Mouse (Mus musculus) midbrain, embryonic 11.5 days (tissue): ENCODE measurements at regions not wholly inside any gene's neighbourhood (a gene's known extent, or its start where the extent isn't known, plus 50 kb on each side); places are given as distances from the start of the nearest gene placed in this dataset.

ENCODE experiments used
- ATAC-seq: fragments of 200-750 bp; cut with Nextera tagmentation; 2 replicates; pipeline ENCODE4 v1.8.0; 2017; ENCODE audit warnings: moderate TSS enrichment, moderate library complexity; ENCODE audit not compliant: low FRiP score
- DNase-seq: peaks from one replicate; pipeline ENCODE4 v3.0.0; 2015; ENCODE audit warnings: low spot score; ENCODE audit errors: missing footprints
- H3K27ac ChIP-seq: fragments of 300-500 bp; sonication (generic); 2 replicates; pipeline ENCODE4 v1.5.1; 2014; ENCODE audit warnings: low read depth, low read length
- H3K27me3 ChIP-seq: fragments of 300-500 bp; sonication (generic); 2 replicates; pipeline ENCODE4 v1.6.1; 2014; ENCODE audit warnings: mild to moderate bottlenecking, low read length, moderate library complexity, mixed read lengths; ENCODE audit not compliant: control insufficient read depth, insufficient read depth
- H3K36me3 ChIP-seq: fragments of 300-500 bp; sonication (generic); 2 replicates; pipeline ENCODE4 v1.6.1; 2014; ENCODE audit warnings: mild to moderate bottlenecking, low read length, moderate library complexity, mixed read lengths; ENCODE audit not compliant: control insufficient read depth, insufficient read depth
- H3K4me1 ChIP-seq: fragments of 300-500 bp; sonication (generic); 2 replicates; pipeline ENCODE4 v1.6.1; 2014; ENCODE audit warnings: low read length; ENCODE audit not compliant: control insufficient read depth, insufficient read depth
- H3K4me2 ChIP-seq: fragments of 300-500 bp; sonication (generic); 2 replicates; pipeline ENCODE4 v1.6.1; 2014; ENCODE audit warnings: mild to moderate bottlenecking, moderate library complexity
- H3K4me3 ChIP-seq: fragments of 300-500 bp; sonication (generic); 2 replicates; pipeline ENCODE4 v1.5.1; 2014; ENCODE audit warnings: low read depth, low read length
- H3K9ac ChIP-seq: fragments of 300-500 bp; sonication (generic); 2 replicates; pipeline ENCODE4 v1.6.1; 2014; ENCODE audit warnings: low read length
- H3K9me3 ChIP-seq: fragments of 300-500 bp; sonication (generic); 2 replicates; pipeline ENCODE4 v1.6.1; 2016; ENCODE audit warnings: low read length; ENCODE audit not compliant: control insufficient read depth
- WGBS: fragments of 180-500 bp; shearing (Covaris S2); extraction: QIAGEN DNeasy Blood & Tissue Kit; methylation state at CpG from one replicate; pipeline ENCODE4 v1.1.7; 2014; 5-methylcytosine and 5-hydroxymethylcytosine counted together

DNA sequence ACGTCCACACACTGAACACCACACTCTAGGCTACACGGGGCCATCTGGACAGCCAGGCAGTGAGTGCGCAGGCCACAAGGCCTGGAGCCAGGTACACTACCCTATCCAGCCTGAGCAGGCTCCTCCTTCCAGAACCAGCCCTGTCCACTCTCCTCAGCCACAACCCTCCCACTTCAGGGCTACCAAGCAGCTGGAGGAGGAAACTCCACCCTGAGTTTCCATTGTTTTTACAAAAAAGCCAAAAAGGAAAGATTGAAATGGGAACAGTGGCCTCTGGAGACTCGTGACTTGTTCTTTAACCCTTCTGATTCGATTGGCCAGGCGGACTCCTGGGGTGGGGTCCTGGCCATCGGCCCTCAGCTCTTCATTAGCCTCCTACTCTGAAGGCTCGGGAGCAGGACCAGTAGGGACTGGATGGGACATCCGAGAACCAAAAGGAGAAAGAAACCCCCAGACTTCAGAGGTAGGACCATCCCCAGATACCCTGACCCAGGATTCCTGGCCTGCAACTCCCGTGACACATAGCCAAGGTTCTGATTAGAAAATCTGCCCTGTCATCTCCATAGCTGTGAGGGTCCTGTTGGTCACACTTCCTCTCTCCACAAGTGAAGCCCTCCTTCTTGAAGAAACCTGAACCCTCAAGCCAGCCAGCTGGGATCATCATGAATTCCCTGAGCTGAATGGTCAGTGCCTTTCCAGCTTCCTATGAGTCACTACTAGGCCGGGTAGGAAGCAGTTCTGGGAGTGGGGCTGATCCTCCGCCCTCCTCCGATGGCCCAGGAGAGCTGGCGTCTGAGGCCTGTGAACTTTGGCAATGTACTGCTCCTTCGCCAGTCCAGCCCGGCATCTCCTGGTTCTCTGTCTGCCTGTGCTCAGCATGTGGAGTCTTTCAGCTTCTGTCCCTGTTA, 73.6 kb downstream of the Gm11733 start:
- H3K9ac ChIP-seq = no peak overlapping the region
- H3K4me1 ChIP-seq = no peaks in the 10 kb centered on the region
- H3K27me3 ChIP-seq = no peaks in the 10 kb centered on the region
- WGBS = 85% methylated on average over 16 of the region's 16 CpGs
- H3K4me3 ChIP-seq = no peak overlapping the region
- DNase-seq = no peak
- no peaks in the 10 kb centered on the region; the same call in 1 of the 2 replicates for H3K9me3 ChIP-seq
- H3K36me3 ChIP-seq = no peaks in the 10 kb centered on the region
- H3K4me2 ChIP-seq = no peak overlapping the region
- ATAC-seq = no peak
- H3K27ac ChIP-seq = no peak overlapping the region

DNA sequence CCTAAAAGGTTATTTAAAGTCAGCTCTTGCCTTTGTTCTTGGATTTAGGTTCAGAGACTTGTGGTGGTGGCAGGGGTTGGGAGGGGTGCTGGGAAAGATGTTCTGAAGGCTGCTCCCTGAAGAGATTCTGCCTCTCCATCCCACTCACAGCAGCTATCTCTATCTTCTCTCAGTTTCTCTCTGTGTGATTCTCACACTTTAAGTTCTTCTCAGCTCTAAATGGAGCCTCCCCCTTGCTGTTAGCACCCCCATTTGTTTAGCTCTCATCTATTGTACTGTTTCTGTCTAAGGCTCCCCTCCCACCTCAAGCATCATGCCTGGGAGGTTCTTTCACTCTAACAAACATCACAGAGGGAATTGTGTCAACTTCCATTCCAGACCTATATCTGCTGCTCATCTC, 75.7 kb downstream of the Gm11733 start:
- ATAC-seq = no peak
- H3K4me1 ChIP-seq = no peaks in the 10 kb centered on the region
- no peak for DNase-seq
- H3K4me2 ChIP-seq = no peak overlapping the region
- H3K27ac ChIP-seq = no peak overlapping the region
- H3K27me3 ChIP-seq = no peaks in the 10 kb centered on the region
- no peak overlapping the region for H3K4me3 ChIP-seq
- no peak overlapping the region for H3K9ac ChIP-seq
- no peaks in the 10 kb centered on the region; the same call in 1 of the 2 replicates for H3K9me3 ChIP-seq
- no peaks in the 10 kb centered on the region for H3K36me3 ChIP-seq

- DNase-seq (no peak), ATAC-seq (no peak)
- no peak overlapping the region for H3K4me3 ChIP-seq
- no peaks in the 10 kb centered on the region for H3K4me1 ChIP-seq
- no peak overlapping the region for H3K9ac ChIP-seq
- no peaks in the 10 kb centered on the region; the same call in 1 of the 2 replicates for H3K9me3 ChIP-seq
- H3K4me2 ChIP-seq = no peak overlapping the region
- no peak overlapping the region for H3K27ac ChIP-seq
- no peaks in the 10 kb centered on the region for H3K36me3 ChIP-seq
- WGBS = 90% methylated on average over 9 of the region's 9 CpGs
- no peaks in the 10 kb centered on the region for H3K27me3 ChIP-seq
These were observed 83.9 kb downstream of the Gm11733 start for GRCm38 (mm10) chr11:117567961-117568605.

GRCm38 (mm10) chr11:117568606-117568991, 84.4 kb downstream of the Gm11733 start:
- Histone ChIP-seq H3K27me3 (no peaks in the 10 kb centered on the region), H3K4me2 (no peak overlapping the region), H3K9ac (no peak overlapping the region), H3K27ac (no peak overlapping the region), H3K4me1 (no peaks in the 10 kb centered on the region), H3K36me3 (no peaks in the 10 kb centered on the region), H3K9me3 (no peaks in the 10 kb centered on the region; the same call in 1 of the 2 replicates), H3K4me3 (no peak overlapping the region)
- DNase-seq (no peak), ATAC-seq (no peak)
- 83% methylated on average over 9 of the region's 9 CpGs for WGBS

GRCm38 (mm10) chr11:117569566-117570101, 84.5 kb upstream of the Tnrc6c start:
- no peak overlapping the region for H3K9ac ChIP-seq
- ATAC-seq = no peak
- H3K4me1 ChIP-seq = no peaks in the 10 kb centered on the region
- DNase-seq = no peak
- no peaks in the 10 kb centered on the region for H3K36me3 ChIP-seq
- no peaks in the 10 kb centered on the region for H3K27me3 ChIP-seq
- no peak overlapping the region for H3K4me2 ChIP-seq
- no peaks in the 10 kb centered on the region; the same call in 1 of the 2 replicates for H3K9me3 ChIP-seq
- no peak overlapping the region for H3K4me3 ChIP-seq
- no peak overlapping the region for H3K27ac ChIP-seq
- 76% methylated on average over 8 of the region's 8 CpGs for WGBS

DNA sequence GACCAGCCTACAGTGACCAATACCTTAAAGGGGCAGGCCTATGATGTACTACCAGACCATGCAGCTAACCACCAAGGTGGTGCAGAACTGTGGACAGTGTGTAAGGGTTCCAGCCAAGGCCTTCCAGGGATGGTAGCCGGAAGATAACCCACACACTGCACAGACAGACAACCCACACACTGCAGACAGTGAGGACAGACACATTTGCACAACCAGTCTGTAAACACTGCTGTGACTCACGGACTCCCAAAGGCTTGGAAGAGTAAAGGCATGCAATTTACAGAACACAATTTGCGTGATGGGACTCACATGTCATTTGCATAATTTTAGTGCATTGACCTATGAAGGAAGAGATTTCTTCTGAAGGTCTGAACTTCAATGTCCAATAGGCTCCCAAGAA, 82.2 kb upstream of the Tnrc6c start:
- no peaks in the 10 kb centered on the region for H3K4me1 ChIP-seq
- no peak for ATAC-seq
- H3K9me3 ChIP-seq = no peaks in the 10 kb centered on the region
- no peak overlapping the region for H3K4me2 ChIP-seq
- no peak overlapping the region for H3K4me3 ChIP-seq
- no peaks in the 10 kb centered on the region for H3K36me3 ChIP-seq
- no peak overlapping the region for H3K27ac ChIP-seq
- 87% methylated on average over 3 of the region's 3 CpGs for WGBS
- no peaks in the 10 kb centered on the region for H3K27me3 ChIP-seq
- DNase-seq = no peak
- H3K9ac ChIP-seq = no peak overlapping the region

DNA sequence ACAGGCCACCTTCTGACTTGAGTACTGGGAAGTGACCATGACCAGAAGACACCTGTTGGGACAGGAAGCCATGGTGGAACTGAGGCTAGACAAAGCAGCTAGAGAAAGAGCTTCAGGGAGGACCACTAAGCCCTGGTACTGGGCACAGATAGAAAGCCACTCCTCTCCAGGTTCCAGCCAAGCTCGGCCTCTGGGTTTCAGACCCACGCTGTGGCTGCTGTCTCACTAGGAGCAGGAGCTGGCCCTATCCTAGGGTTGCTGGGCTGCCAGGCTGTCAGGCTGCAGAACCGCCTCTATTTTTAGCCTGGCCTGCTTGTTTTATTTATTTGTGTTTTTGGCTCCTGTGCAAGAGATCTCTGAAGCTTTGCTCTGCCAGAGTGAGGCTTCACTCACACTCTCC, 79.4 kb upstream of the Tnrc6c start:
- H3K27ac ChIP-seq = no peak overlapping the region
- no peak overlapping the region for H3K4me2 ChIP-seq
- no peaks in the 10 kb centered on the region for H3K4me1 ChIP-seq
- no peaks in the 10 kb centered on the region for H3K27me3 ChIP-seq
- H3K4me3 ChIP-seq = no peak overlapping the region
- DNase-seq (no peak), ATAC-seq (no peak)
- H3K9ac ChIP-seq = no peak overlapping the region
- H3K36me3 ChIP-seq = no peaks in the 10 kb centered on the region
- H3K9me3 ChIP-seq = no peaks in the 10 kb centered on the region
- 76% methylated on average over 3 of the region's 3 CpGs for WGBS

- Histone ChIP-seq H3K36me3 (no peaks in the 10 kb centered on the region), H3K4me2 (no peak overlapping the region), H3K27me3 (no peaks in the 10 kb centered on the region), H3K27ac (no peak overlapping the region), H3K4me3 (no peak overlapping the region), H3K9ac (no peak overlapping the region), H3K4me1 (no peaks in the 10 kb centered on the region), H3K9me3 (no peaks in the 10 kb centered on the region)
- DNase-seq = no peak
- no peak for ATAC-seq
- 96% methylated on average over 2 of the region's 2 CpGs for WGBS
These were observed 75.0 kb upstream of the Tnrc6c start for GRCm38 (mm10) chr11:117579121-117579520.

DNA sequence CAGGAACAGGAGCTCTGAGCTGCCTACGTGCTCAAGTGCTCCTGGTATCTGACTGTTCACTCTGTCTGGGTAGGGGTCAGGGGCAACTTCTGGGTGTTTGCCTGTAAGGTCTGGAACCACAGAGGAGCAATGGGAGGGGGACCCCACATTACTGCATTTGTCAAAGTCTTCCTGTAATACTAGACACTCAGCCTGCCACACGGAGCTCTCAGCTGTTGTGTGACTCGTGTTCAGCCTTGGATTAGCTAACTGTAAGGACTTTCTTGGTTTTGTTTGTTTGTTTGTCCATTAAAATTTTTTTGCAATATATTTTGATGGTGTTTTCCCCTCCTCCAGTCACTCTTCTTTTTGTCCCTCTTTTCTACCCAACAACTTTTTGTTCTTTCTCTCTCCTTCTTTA, 74.4 kb upstream of the Tnrc6c start:
- Histone ChIP-seq H3K9me3 (no peaks in the 10 kb centered on the region), H3K4me1 (no peaks in the 10 kb centered on the region), H3K36me3 (no peaks in the 10 kb centered on the region), H3K4me3 (no peak overlapping the region), H3K9ac (no peak overlapping the region), H3K27ac (no peak overlapping the region), H3K27me3 (no peaks in the 10 kb centered on the region), H3K4me2 (no peak overlapping the region)
- no peak for DNase-seq
- WGBS = 60% methylated on average over 3 of the region's 3 CpGs
- ATAC-seq = no peak
